Mouse (Mus musculus) testis, postnatal 14 days (tissue): ENCODE data around the gene Epn2.
A peak's percentile ranks its signal among the peaks of the same experiment; 100 is the strongest.

ENCODE experiments used
- DNase-seq: peaks from one replicate; pipeline ENCODE4 v3.0.0; 2021; ENCODE audit warnings: low spot score

Gene Epn2

GRCm38 (mm10) chr11:61537362-61537761 is 42.1 kb downstream of the Epn2 start:
- no peak for DNase-seq

DNA sequence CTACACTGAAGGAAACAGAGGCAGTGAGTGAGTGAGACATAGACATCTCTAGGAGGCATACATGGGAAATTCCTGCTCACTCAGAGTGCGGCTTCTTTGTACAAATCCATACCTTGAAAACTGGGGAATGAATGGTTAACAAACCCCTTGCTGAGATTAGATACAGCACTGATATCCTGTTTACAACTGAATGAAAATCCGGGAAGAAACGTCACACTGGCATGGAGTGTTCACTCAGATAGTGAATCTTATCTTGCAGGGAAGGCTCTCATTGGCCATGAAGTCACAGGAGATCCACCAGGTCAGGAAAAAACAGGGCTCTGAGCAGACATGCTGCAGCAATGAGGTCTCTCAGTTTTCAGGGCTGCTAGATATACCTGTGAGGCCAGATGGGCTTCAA is 42.5 kb downstream of the Epn2 start:
- no peak for DNase-seq

- no peak for DNase-seq
These were observed 44.0 kb downstream of the Epn2 start for GRCm38 (mm10) chr11:61535530-61535929.

- DNase-seq: no peak
These were observed 45.9 kb downstream of the Epn2 start for GRCm38 (mm10) chr11:61533571-61533970.

DNA sequence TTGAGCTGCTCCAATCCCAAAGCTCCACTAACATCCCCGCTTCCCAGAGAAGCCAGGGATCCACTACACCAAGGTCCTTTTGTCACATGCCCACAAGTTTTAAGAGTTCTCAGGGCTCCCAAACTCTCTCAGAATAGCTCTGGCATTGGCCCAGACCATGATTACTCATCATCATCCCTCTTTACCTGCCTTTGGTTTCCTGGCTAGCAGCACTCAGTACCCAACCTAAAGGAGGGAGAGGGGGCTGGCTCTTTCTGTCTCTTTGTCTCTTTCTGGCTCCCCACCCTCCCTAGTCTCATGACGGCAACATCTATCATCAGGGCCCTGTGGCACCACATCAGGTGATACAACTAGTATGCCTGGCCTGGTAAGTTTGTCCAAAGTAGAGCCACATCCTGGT is 46.7 kb downstream of the Epn2 start:
- no peak for DNase-seq

DNA sequence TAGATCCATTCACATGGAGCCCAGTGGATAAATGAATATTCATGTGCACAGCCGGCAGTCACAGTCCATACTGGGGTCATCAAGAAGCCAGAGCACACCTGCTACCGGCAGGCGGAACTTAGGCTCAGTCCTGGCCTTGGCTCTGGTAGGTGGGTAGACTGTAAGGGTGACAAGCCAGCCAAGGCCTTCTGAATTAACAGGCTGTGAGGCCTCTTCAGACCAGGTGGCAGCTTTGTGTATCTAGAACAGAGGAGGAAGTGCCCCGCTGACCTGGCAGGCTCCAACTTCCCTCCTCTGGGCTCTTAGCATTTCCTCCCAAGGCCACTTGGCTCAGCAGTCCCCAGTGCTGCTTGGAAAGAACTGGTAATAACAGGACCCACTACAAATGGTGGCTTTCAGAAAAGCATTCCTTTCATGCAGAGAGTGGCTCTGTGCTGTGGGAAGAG is 50.2 kb downstream of the Epn2 start:
- no peak for DNase-seq

GRCm38 (mm10) chr11:61526872-61527271 is 52.6 kb downstream of the Epn2 start:
- DNase-seq: no peak

- no peak for DNase-seq
These were observed 59.9 kb downstream of the Epn2 start for GRCm38 (mm10) chr11:61519484-61520107.

- DNase-seq: no peak
These were observed 60.6 kb downstream of the Epn2 start for GRCm38 (mm10) chr11:61518871-61519270.

DNA sequence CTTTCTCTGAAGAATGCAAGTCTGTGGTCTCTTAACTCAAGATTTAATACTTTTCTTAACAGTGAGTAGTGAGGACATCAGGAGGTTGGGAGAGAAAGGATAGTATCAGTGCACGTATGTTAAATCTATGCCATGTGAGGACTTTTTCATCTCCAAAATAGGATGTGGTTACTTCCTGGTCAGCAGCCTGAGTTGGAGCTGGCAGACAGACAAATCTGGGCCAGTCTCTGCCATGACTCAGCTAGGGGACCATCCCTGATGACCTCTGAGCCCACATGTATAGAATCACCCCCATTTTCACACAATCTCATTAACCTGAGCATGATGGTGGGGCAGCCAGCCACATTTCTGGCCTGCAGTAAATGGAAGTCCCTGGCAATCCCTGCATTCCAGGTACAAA is 61.5 kb downstream of the Epn2 start:
- DNase-seq: no peak

GRCm38 (mm10) chr11:61514953-61515352 is 64.5 kb downstream of the Epn2 start:
- DNase-seq: no peak

GRCm38 (mm10) chr11:61504713-61505257 is 74.7 kb downstream of the Epn2 start, which contains the start of gene B9d1:
Gene B9d1 (plus strand): TSS chr11:61505144.
- peak; percentile 93 for DNase-seq

GRCm38 (mm10) chr11:61503933-61504332 is 75.6 kb downstream of the Epn2 start:
- DNase-seq: no peak

GRCm38 (mm10) chr11:61498736-61499504 is 80.6 kb downstream of the Epn2 start:
- DNase-seq: no peak

DNA sequence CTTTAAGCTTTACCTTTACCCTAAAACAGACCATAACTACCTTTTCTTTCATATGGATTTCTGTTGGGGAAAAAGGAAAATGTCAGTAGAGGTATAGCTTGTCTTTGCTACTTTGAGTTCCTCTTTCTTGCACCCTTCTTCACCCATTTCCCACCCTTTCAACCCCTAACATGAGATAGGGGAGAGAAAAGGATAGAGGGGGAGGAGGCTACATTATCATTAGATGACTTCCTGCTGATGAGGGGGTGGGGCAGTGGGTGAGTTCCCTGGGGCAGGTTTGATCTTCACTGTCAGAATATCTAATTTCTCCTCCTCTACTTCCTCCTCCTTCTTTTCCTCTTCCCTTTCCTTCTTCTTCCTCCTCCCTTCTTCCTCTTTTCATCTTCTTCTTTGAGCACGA is 82.0 kb downstream of the Epn2 start:
- no peak for DNase-seq

GRCm38 (mm10) chr11:61495528-61495927 is 84.0 kb downstream of the Epn2 start:
- no peak for DNase-seq

- peak; percentile 98 for DNase-seq
These were observed 85.1 kb downstream of the Epn2 start, which contains the start of gene Mapk7 for GRCm38 (mm10) chr11:61494129-61494997. Gene Mapk7 (minus strand): TSS chr11:61494406.

GRCm38 (mm10) chr11:61493525-61494128 is 85.9 kb downstream of the Epn2 start:
- DNase-seq: peak; percentile 62

DNA sequence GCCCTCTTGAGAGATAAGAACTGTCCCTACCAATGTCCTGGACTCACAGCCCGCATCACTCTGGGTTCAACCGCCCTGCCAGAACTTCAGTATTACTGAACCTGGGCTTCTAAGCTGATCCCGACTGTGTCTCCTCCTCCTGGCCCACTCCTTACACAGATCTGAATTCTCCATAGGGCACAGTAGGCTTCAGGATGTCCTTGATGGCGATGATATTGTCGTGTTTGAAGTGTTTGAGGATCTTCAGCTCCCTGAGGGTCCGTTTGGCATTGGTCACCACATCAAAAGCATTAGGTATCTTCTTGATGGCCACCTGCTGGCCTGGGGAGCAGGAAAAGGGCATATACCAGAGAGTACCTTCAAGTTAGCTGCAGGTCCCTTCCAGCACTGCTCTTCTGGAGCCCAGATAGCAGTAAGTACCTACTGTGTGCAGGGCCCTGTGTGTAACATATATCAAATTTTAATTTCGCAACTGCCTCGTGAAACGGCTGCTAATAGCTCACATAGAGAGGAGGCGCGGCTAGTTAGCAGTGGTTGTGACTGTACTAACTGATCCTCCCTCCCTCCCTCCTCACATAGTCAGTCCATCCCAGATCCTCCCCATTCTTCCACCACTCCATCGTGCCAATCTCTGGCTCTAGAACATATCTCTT is 86.6 kb downstream of the Epn2 start:
- no peak for DNase-seq

- DNase-seq: no peak
These were observed 88.5 kb downstream of the Epn2 start for GRCm38 (mm10) chr11:61490944-61491520.

GRCm38 (mm10) chr11:61489874-61490273 is 89.6 kb downstream of the Epn2 start:
- no peak for DNase-seq
